Mouse (Mus musculus) adrenal gland (tissue): Measurements from ENCODE around the gene Ccdc97.
"Not testable (repeated sequence)": the region's sequence is repeated elsewhere in the genome, so short reads cannot be mapped to it uniquely, and the experiment has no call there.

Experiments used
- intact Hi-C: fragments of 180-260 bp; cut with DNase I; formaldehyde crosslinking; loops from one replicate; pipeline ENCODE4 v1.15.1; 2025

Ccdc97 gene

GRCm38 (mm10) chr7:25721776-25722175 lies 2.9 kb upstream of the Ccdc97 start:
- intact Hi-C loops, result not testable (repeated sequence)

GRCm38 (mm10) chr7:25720760-25721159 lies 1.9 kb upstream of the Ccdc97 start:
- intact Hi-C loops, result no loop called here

- intact Hi-C loops, result no loop called here
Observed at GRCm38 (mm10) chr7:25719761-25720610, 1.1 kb upstream of the Ccdc97 start.

GRCm38 (mm10) chr7:25717478-25717877 lies 1.4 kb downstream of the Ccdc97 start:
- intact Hi-C loops, result no loop called here

GRCm38 (mm10) chr7:25715731-25716271 lies 3.1 kb downstream of the Ccdc97 start:
- intact Hi-C loops, result no loop called here

- intact Hi-C loops, result no loop called here
Observed at GRCm38 (mm10) chr7:25714581-25714980, 4.3 kb downstream of the Ccdc97 start.

- intact Hi-C loops, result no loop called here
Observed at GRCm38 (mm10) chr7:25712801-25713200, 6.1 kb downstream of the Ccdc97 start.

GRCm38 (mm10) chr7:25711731-25712197 lies 7.1 kb downstream of the Ccdc97 start:
- intact Hi-C loops, result no loop called here

GRCm38 (mm10) chr7:25711165-25711564 lies 7.7 kb downstream of the Ccdc97 start:
- intact Hi-C loops, result no loop called here

GRCm38 (mm10) chr7:25710519-25711130 lies 8.3 kb downstream of the Ccdc97 start:
- intact Hi-C loops, result no loop called here

GRCm38 (mm10) chr7:25709961-25710360 lies 8.9 kb downstream of the Ccdc97 start:
- intact Hi-C loops, result no loop called here

GRCm38 (mm10) chr7:25707581-25708292 lies 11.2 kb downstream of the Ccdc97 start:
- intact Hi-C loops, result no loop called here

- intact Hi-C loops, result no loop called here
Observed at GRCm38 (mm10) chr7:25706578-25707170, 12.2 kb downstream of the Ccdc97 start.

- intact Hi-C loops, result no loop called here
Observed at GRCm38 (mm10) chr7:25705801-25706251, 13.1 kb downstream of the Ccdc97 start.

GRCm38 (mm10) chr7:25704716-25705364 lies 14.0 kb downstream of the Ccdc97 start:
- intact Hi-C loops, result no loop called here

GRCm38 (mm10) chr7:25703793-25704494 lies 14.9 kb downstream of the Ccdc97 start:
- intact Hi-C loops, result no loop called here

GRCm38 (mm10) chr7:25702350-25702749 lies 16.5 kb downstream of the Ccdc97 start:
- intact Hi-C loops, result no loop called here

GRCm38 (mm10) chr7:25700732-25701131 lies 18.2 kb downstream of the Ccdc97 start:
- intact Hi-C loops, result no loop called here

- intact Hi-C loops, result no loop called here
Observed at GRCm38 (mm10) chr7:25699851-25700250, 19.0 kb downstream of the Ccdc97 start.

GRCm38 (mm10) chr7:25694104-25694503 lies 24.8 kb downstream of the Ccdc97 start:
- intact Hi-C loops, result no loop called here
